Mouse (Mus musculus) colon, adult 2 months (tissue): Measurements from ENCODE around the gene E2f7. TPM values are rescaled to one million over a fixed set of nuclear protein-coding genes. Genes with fewer than 3 reads are reported as not detected.

Experiments
- polyA plus RNA-seq: library from polyadenylated mRNA; depleted of rRNA; stranded (reverse); fragments of >200 nt; gene quantifications from 2 replicates; pipeline ENCODE4 v1.2.3, GENCODE M21; 2012; rRNA removed

Gene E2f7
- polyA plus RNA-seq, result 0.77 and 0.80 TPM in 2 replicates

GRCm38 (mm10) chr10:110744686-110745639 is at the start of gene E2f7:
Gene E2f7, plus strand, starts transcription at chr10:110745439.

Other genes starting within 250 kb of the E2f7 start
- gene Csrp2, start 174.3 kb downstream of the E2f7 start, polyA plus RNA-seq, result 204 and 209 TPM in 2 replicates